Mouse (Mus musculus): ENCODE results near the gene Cdc42. TPM values are rescaled to one million over a fixed set of nuclear protein-coding genes. Genes with fewer than 3 reads are reported as not detected.

The Cdc42 gene
- polyA plus RNA-seq, 1 experiment from 2014 or later = 528 TPM

DNA sequence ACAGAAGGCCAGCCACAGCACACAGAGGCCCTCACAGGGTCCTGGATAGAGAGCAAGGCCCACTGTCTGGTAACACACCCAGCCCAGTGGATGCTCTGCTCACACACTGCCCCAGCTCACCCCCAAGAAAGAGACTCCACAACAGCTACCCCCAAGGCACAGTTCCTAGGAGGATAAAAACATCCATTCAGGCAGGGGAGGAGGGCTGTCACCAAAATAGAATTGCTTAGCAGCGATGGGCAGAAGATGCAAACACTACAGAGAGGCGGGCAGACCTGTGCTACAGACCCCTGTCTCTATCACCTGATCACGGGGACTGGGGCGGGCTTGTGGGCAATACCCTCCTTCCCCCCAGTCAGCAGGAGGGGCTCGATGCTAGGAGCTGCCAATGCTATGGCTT lies 63.0 kb downstream of the Cdc42 start:
- WGBS = 66% methylated on average over 5 of the region's 5 CpGs
- ATAC-seq (ENCODE audit: insufficient number of reproducible peaks, low FRiP score) = no peak
- no peaks in the 10 kb centered on the region for H3K9me3 ChIP-seq (replicated peaks)
- H3K9ac ChIP-seq = no peak overlapping the region
- H3K27ac ChIP-seq (ENCODE audit: poor library complexity, severe bottlenecking) = no peak overlapping the region
- no peaks in the 10 kb centered on the region for H3K36me3 ChIP-seq
- H3K4me1 ChIP-seq (replicated peaks) = peaks cover 5% of the 10 kb centered on the region; the same call in 1 of the 2 replicates
- H3K4me3 ChIP-seq = no peak overlapping the region
- no peak overlapping the region for H3K4me2 ChIP-seq
- H3K27me3 ChIP-seq (replicated peaks) = no peaks in the 10 kb centered on the region; the same call in 1 of the 2 replicates

- peaks cover 5% of the 10 kb centered on the region; the same call in 1 of the 2 replicates for H3K4me1 ChIP-seq (replicated peaks)
- H3K27ac ChIP-seq (ENCODE audit: poor library complexity, severe bottlenecking) = no peak overlapping the region
- no peaks in the 10 kb centered on the region for H3K9me3 ChIP-seq (replicated peaks)
- no peak overlapping the region for H3K4me3 ChIP-seq
- no peaks in the 10 kb centered on the region; the same call in 1 of the 2 replicates for H3K27me3 ChIP-seq (replicated peaks)
- ATAC-seq (ENCODE audit: insufficient number of reproducible peaks, low FRiP score) = no peak
- H3K9ac ChIP-seq = no peak overlapping the region
- H3K4me2 ChIP-seq = no peak overlapping the region
- 76% methylated on average over 7 of the region's 7 CpGs for WGBS
- H3K36me3 ChIP-seq = no peaks in the 10 kb centered on the region
Measured at GRCm38 (mm10) chr4:137294032-137294431, 63.5 kb downstream of the Cdc42 start.

- ATAC-seq (ENCODE audit: insufficient number of reproducible peaks, low FRiP score) = no peak
- no peak overlapping the region for H3K4me2 ChIP-seq
- 79% methylated on average over 7 of the region's 7 CpGs for WGBS
Measured at GRCm38 (mm10) chr4:137292625-137293024, 64.9 kb downstream of the Cdc42 start.

DNA sequence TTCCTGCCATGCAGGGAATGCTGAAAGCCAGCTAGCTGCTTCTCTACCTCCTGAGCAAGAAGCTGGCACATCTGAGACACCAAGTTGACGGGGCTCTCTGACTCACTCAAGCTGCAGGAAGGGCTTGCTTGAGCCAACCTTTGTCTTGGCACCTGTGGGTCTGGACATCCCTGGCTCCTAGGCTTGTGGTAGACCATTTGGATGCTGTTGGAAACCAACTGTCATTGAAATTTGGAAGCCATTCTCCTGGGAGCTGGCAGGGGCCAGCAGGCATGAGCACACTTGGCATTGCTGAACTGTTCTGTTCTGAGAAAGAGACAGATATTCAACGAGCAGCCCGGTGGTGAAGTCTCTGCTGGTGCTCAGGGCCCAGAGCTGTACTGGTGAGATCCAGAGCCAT lies 67.3 kb downstream of the Cdc42 start:
- H3K27ac ChIP-seq (ENCODE audit: poor library complexity, severe bottlenecking) = no peak overlapping the region
- no peak overlapping the region for H3K4me3 ChIP-seq
- no peaks in the 10 kb centered on the region for H3K36me3 ChIP-seq
- no peak overlapping the region for H3K9ac ChIP-seq
- no peak for ATAC-seq (ENCODE audit: insufficient number of reproducible peaks, low FRiP score)
- H3K27me3 ChIP-seq (replicated peaks) = peaks cover 10% of the 10 kb centered on the region
- no peaks in the 10 kb centered on the region for H3K9me3 ChIP-seq (replicated peaks)
- WGBS = 87% methylated on average over 3 of the region's 3 CpGs
- H3K4me2 ChIP-seq = no peak overlapping the region
- H3K4me1 ChIP-seq (replicated peaks) = no peaks in the 10 kb centered on the region

More at GRCm38 (mm10) chr4:137292625-137293024, 64.9 kb downstream of the Cdc42 start:
- Histone ChIP-seq H3K4me3 (no peak overlapping the region), H3K9me3 (replicated peaks) (no peaks in the 10 kb centered on the region), H3K27me3 (replicated peaks) (no peaks in the 10 kb centered on the region; the same call in 1 of the 2 replicates), H3K9ac (no peak overlapping the region), H3K36me3 (no peaks in the 10 kb centered on the region), H3K27ac (ENCODE audit: poor library complexity, severe bottlenecking) (no peak overlapping the region), H3K4me1 (replicated peaks) (no peaks in the 10 kb centered on the region)

DNA sequence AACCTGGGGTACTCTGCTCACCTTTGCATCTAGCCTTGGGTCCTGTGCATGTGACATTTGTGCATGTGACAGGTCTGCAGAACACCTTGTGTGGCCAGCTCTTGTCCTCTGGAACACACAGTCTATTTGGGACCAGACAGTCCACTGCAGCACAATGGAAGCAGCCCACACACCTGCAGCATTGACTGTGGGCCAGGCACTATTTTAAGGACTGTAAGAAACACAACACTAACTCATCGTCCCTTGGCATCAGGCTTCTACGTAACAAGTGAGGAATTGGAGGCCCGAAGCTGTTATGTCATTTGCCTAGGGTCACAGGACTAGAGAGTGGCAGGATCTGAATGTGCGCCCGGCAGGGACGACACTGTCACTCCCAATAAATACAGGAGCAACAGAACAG lies 67.8 kb downstream of the Cdc42 start:
- Histone ChIP-seq H3K27me3 (replicated peaks) (peaks cover 14% of the 10 kb centered on the region), H3K4me3 (no peak overlapping the region), H3K4me2 (no peak overlapping the region), H3K27ac (ENCODE audit: poor library complexity, severe bottlenecking) (no peak overlapping the region), H3K9ac (no peak overlapping the region), H3K9me3 (replicated peaks) (no peaks in the 10 kb centered on the region), H3K4me1 (replicated peaks) (no peaks in the 10 kb centered on the region), H3K36me3 (no peaks in the 10 kb centered on the region)
- 82% methylated on average over 6 of the region's 6 CpGs for WGBS
- ATAC-seq (ENCODE audit: insufficient number of reproducible peaks, low FRiP score) = no peak

GRCm38 (mm10) chr4:137287818-137288217 lies 69.7 kb downstream of the Cdc42 start:
- Histone ChIP-seq H3K27me3 (replicated peaks) (peaks cover 32% of the 10 kb centered on the region), H3K4me2 (no peak overlapping the region), H3K36me3 (no peaks in the 10 kb centered on the region), H3K9me3 (replicated peaks) (no peaks in the 10 kb centered on the region), H3K27ac (ENCODE audit: poor library complexity, severe bottlenecking) (no peak overlapping the region), H3K4me1 (replicated peaks) (peaks cover 8% of the 10 kb centered on the region), H3K4me3 (no peak overlapping the region), H3K9ac (no peak overlapping the region)
- no peak for ATAC-seq (ENCODE audit: insufficient number of reproducible peaks, low FRiP score)
- 6% methylated on average over 4 of the region's 4 CpGs for WGBS

DNA sequence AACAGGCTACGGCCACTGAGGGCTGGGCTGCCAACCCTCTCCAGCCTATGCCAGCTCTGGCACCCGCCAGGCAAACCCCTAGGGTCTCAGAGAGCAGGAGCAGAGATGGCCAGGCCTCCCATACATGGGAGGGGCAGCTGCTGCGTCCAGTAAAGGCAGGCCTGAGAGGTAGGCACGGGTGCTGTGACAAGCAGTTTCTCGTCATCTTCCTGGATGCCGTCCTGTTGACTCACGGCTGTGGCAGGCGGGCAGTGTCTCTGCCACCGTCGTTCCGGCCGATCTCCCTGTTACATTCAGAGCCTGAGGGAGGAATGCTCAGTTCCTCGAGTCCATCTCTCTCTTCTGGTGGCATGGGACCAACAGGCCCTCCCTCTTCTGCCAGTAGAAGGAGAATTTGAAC lies 70.3 kb downstream of the Cdc42 start:
- no peaks in the 10 kb centered on the region for H3K9me3 ChIP-seq (replicated peaks)
- WGBS = 78% methylated on average over 13 of the region's 13 CpGs
- H3K27me3 ChIP-seq (replicated peaks) = peaks cover 38% of the 10 kb centered on the region
- H3K27ac ChIP-seq (ENCODE audit: poor library complexity, severe bottlenecking) = no peak overlapping the region
- H3K36me3 ChIP-seq = no peaks in the 10 kb centered on the region
- H3K4me3 ChIP-seq = no peak overlapping the region
- ATAC-seq (ENCODE audit: insufficient number of reproducible peaks, low FRiP score) = no peak
- no peak overlapping the region for H3K4me2 ChIP-seq
- H3K9ac ChIP-seq = no peak overlapping the region
- H3K4me1 ChIP-seq (replicated peaks) = peaks cover 13% of the 10 kb centered on the region

DNA sequence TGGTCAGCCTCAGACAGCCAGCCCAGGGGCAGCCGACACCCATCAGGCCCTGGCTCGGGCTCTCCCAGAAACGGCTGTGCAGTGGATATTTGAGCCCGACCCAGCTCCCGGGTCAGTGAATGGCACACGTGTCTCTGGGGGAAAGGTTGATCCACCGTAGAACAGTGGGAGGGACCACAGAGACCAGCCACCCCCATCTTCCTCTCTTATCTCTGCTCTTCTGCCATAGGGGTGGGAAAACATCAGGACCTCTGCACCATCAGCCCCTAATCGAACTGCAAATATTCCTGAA lies 70.9 kb downstream of the Cdc42 start:
- ATAC-seq (ENCODE audit: insufficient number of reproducible peaks, low FRiP score) = no peak
- Histone ChIP-seq H3K36me3 (no peaks in the 10 kb centered on the region), H3K27ac (ENCODE audit: poor library complexity, severe bottlenecking) (no peak overlapping the region), H3K9me3 (replicated peaks) (no peaks in the 10 kb centered on the region), H3K27me3 (replicated peaks) (peaks cover 44% of the 10 kb centered on the region), H3K9ac (no peak overlapping the region), H3K4me1 (replicated peaks) (peaks cover 15% of the 10 kb centered on the region), H3K4me3 (no peak overlapping the region), H3K4me2 (no peak overlapping the region)
- WGBS = 50% methylated on average over 8 of the region's 8 CpGs

DNA sequence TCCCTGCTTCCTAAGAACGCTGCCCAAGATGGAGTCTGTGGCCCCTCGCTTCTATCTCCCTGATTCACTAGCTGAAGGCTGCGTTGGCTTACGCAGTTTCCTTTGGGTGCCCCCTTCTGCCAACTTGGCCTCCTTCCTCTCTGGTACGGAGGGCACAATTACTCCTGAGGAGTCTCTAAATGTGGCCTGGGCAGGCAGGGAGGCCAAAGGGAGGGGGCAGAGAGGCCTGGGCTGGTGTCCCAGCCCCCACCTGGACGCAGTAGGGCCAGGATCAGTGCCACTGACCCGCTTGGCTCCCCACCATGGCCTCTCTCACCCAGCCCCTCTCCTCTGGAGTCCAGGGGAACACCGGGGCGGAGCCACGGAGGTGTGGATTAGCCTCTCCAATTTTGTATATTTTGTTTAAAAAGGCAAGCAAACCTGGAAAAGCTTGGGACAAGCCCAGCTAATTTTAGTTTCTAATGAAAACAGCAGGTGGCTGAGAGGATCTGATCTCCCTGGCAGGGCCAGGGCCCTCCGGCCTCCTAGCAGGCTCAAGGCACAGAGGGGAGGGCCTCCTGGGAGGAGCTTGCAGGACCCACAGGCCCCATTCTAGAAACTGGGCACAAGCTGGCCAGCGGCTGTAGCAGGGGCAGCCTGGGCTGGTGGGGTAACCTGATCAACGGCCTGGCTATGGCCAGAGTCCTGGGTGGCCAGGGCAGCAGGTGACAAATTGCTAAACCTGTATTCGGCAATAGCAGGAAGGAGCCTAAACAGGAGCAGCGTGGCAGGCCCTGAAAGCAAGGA lies 71.5 kb downstream of the Cdc42 start:
- ATAC-seq (ENCODE audit: insufficient number of reproducible peaks, low FRiP score) = no peak
- H3K36me3 ChIP-seq = no peaks in the 10 kb centered on the region
- H3K4me1 ChIP-seq (replicated peaks) = peaks cover 15% of the 10 kb centered on the region
- H3K4me3 ChIP-seq = no peak overlapping the region
- peaks cover 49% of the 10 kb centered on the region for H3K27me3 ChIP-seq (replicated peaks)
- no peak overlapping the region for H3K4me2 ChIP-seq
- WGBS = 74% methylated on average over 15 of the region's 15 CpGs
- no peak overlapping the region for H3K9ac ChIP-seq
- H3K27ac ChIP-seq (ENCODE audit: poor library complexity, severe bottlenecking) = no peak overlapping the region
- no peaks in the 10 kb centered on the region for H3K9me3 ChIP-seq (replicated peaks)

DNA sequence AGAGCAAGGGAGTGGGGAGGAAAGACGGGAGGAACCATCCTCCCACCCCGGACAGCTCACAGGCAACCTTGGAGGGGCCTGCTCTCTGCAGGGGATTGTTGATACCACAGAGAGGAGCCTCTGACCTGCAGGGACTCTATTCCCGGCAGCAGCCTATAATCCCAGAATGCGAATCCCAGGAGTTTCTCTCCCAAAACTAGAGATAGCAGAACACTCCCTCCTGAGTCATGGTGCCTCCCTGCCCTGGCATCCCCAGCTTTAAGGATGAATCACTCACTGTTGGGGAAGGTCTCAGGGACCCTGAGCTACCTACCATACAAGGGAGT lies 74.2 kb downstream of the Cdc42 start:
- H3K4me3 ChIP-seq = no peak overlapping the region
- H3K27me3 ChIP-seq (replicated peaks) = peaks cover 75% of the 10 kb centered on the region
- no peak for ATAC-seq (ENCODE audit: insufficient number of reproducible peaks, low FRiP score)
- H3K9ac ChIP-seq = no peak overlapping the region
- H3K9me3 ChIP-seq (replicated peaks) = no peaks in the 10 kb centered on the region
- H3K36me3 ChIP-seq = no peaks in the 10 kb centered on the region
- peaks cover 17% of the 10 kb centered on the region for H3K4me1 ChIP-seq (replicated peaks)
- 0 out of 2 replicates have a peak overlapping the region, but pooled peaks have one; percentile 35 for H3K4me2 ChIP-seq
- WGBS = 10% methylated on average over 4 of the region's 4 CpGs
- H3K27ac ChIP-seq (ENCODE audit: poor library complexity, severe bottlenecking) = no peak overlapping the region

GRCm38 (mm10) chr4:137282584-137283406 lies 74.7 kb downstream of the Cdc42 start:
- Histone ChIP-seq H3K4me2 (peak overlapping the region; percentile 35; the same call in 1 of the 2 replicates), H3K9me3 (replicated peaks) (no peaks in the 10 kb centered on the region), H3K27ac (ENCODE audit: poor library complexity, severe bottlenecking) (no peak overlapping the region), H3K36me3 (no peaks in the 10 kb centered on the region), H3K9ac (no peak overlapping the region), H3K27me3 (replicated peaks) (peaks cover 81% of the 10 kb centered on the region), H3K4me1 (replicated peaks) (peaks cover 22% of the 10 kb centered on the region), H3K4me3 (no peak overlapping the region)
- 0 out of 2 replicates have a peak, but pooled peaks have one; percentile 37 for ATAC-seq (ENCODE audit: insufficient number of reproducible peaks, low FRiP score)
- 9% methylated on average over 17 of the region's 17 CpGs for WGBS
